ENCODE assay signal across 10 mouse cellular contexts in the genomic region with DNA sequence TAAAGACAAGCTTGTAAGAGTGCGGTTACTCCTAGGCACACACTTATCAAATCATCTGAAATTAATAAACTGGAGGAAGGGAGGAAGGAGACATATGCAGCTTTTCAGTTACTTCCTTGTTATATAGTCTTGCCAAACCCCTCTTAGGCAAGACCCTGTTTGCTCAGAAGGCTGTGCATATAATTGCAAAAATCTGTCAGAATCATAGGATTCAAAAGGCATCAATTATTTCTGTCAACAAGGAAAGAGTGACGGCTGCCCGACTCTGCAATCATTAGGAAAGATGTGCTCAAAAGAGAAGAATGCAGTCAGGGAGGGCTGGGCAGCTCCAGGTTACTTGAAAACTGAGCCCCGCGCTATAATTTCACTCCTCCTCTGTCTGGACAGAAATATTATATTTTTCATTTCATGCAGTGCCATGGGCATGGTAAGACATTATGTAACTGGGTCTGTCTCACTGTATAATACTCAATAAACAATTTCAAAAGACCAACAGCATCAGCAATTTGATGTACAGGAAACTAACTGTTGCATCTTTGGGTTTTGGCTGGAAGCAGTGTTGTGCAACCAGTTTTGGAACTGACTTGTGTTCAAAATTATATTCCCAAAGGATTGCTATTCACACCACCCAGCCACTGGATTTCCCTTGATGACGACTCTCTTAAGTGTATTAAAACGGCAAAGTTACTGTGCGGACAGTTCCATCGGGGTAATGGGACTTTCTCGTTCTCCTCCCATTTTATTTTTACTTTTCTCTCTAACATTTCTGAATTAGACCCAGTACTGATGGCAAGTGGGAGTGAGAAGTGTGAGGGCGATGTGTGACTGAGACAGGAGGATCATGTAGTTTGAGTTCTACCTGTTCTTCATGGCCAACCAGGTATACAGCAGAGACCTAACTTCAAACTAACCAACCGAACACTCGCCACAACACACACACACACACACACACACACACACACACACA. TPM values are rescaled to one million over a fixed set of nuclear protein-coding genes. Genes with fewer than 3 reads are reported as not detected.
DNase-seq lines count a peak whose midpoint lies in the region; ATAC-seq and TF ChIP-seq lines count a peak whose summit lies in the region.
"Had no signal": no experiment of that assay in that cellular context is flagged by ENCODE, and none has a peak within 500 bp of the region (broad histone marks: within the 10 kb centered on the region; RNA-seq: fewer than 3 reads in every experiment).

No protein-coding gene starts in this region.

- H3K27ac ChIP-seq in forebrain, embryonic 12.5 days: no peak overlapping the region
- H3K27ac ChIP-seq in forebrain, embryonic 14.5 days (ENCODE audit: low read depth, low read length): no peak overlapping the region
- H3K27ac ChIP-seq in heart, embryonic 16.5 days (ENCODE audit: low read length): no peak overlapping the region
- no peak overlapping the region for H3K27ac ChIP-seq in midbrain, embryonic 13.5 days

- no peaks in the 10 kb centered on the region for H3K9me3 ChIP-seq in forebrain, embryonic 12.5 days
- H3K9me3 ChIP-seq in forebrain, embryonic 14.5 days (replicated peaks; ENCODE audit: control insufficient read depth, low read length): no peaks in the 10 kb centered on the region
- no peaks in the 10 kb centered on the region for H3K9me3 ChIP-seq in heart, embryonic 16.5 days (replicated peaks; ENCODE audit: control insufficient read depth, low read length)
- no peaks in the 10 kb centered on the region for H3K9me3 ChIP-seq in midbrain, embryonic 13.5 days

- DNase-seq in forebrain, embryonic 14.5 days (ENCODE audit: low spot score): no peak
- peak; percentile 7 to 9 for DNase-seq in lung, adult 18-20 months
- no peak for DNase-seq in lung, adult 2 months
- DNase-seq in left cerebral cortex, postnatal 36 days (ENCODE audit: low spot score in 2 of 2): no peak
- no peak for DNase-seq in urinary bladder, postnatal 14 days (ENCODE audit: low spot score)
- DNase-seq: cerebellum, adult 11 months had no signal

- intact Hi-C loops in left cerebral cortex, postnatal 36 days (cut with DNase I): no loop called here

- peak overlapping the region; percentile 98 for H3K4me2 ChIP-seq in forebrain, embryonic 12.5 days
- no peak overlapping the region for H3K4me2 ChIP-seq in forebrain, embryonic 14.5 days (ENCODE audit: low read length)
- peak overlapping the region; percentile 85 for H3K4me2 ChIP-seq in heart, embryonic 16.5 days (ENCODE audit: low read depth, low read length)
- peak overlapping the region; percentile 98 for H3K4me2 ChIP-seq in midbrain, embryonic 13.5 days (replicated peaks)

- H3K9ac ChIP-seq in forebrain, embryonic 12.5 days: no peak overlapping the region
- H3K9ac ChIP-seq in forebrain, embryonic 14.5 days (ENCODE audit: low read length): no peak overlapping the region
- no peak overlapping the region for H3K9ac ChIP-seq in heart, embryonic 16.5 days (ENCODE audit: low read length)
- H3K9ac ChIP-seq in midbrain, embryonic 13.5 days (replicated peaks): no peak overlapping the region

- no peak overlapping the region for H3K4me3 ChIP-seq in forebrain, embryonic 12.5 days (replicated peaks)
- H3K4me3 ChIP-seq in forebrain, embryonic 14.5 days (ENCODE audit: low read depth, low read length): no peak overlapping the region
- H3K4me3 ChIP-seq in lung, adult 2 months (replicated peaks; ENCODE audit: extremely low read depth, low read depth, low read length): no peak overlapping the region
- H3K4me3 ChIP-seq in heart, embryonic 16.5 days (ENCODE audit: low read length): no peak overlapping the region
- H3K4me3 ChIP-seq in midbrain, embryonic 13.5 days (replicated peaks): no peak overlapping the region

- no peaks in the 10 kb centered on the region for H3K36me3 ChIP-seq in forebrain, embryonic 12.5 days (replicated peaks)
- no peaks in the 10 kb centered on the region for H3K36me3 ChIP-seq in forebrain, embryonic 14.5 days (ENCODE audit: control insufficient read depth, insufficient read depth, low read length)
- no peaks in the 10 kb centered on the region for H3K36me3 ChIP-seq in heart, embryonic 16.5 days (ENCODE audit: control insufficient read depth, insufficient read depth)
- H3K36me3 ChIP-seq in midbrain, embryonic 13.5 days: no peaks in the 10 kb centered on the region

- WGBS in forebrain, embryonic 12.5 days: 80% methylated on average over 13 of the region's 13 CpGs
- 78% methylated on average over 13 of the region's 13 CpGs for WGBS in forebrain, embryonic 14.5 days
- WGBS in lung, adult 2 months: 65% methylated on average over 13 of the region's 13 CpGs
- WGBS in heart, embryonic 16.5 days: 76% methylated on average over 13 of the region's 13 CpGs
- 85% methylated on average over 13 of the region's 13 CpGs for WGBS in midbrain, embryonic 13.5 days

- ATAC-seq in forebrain, embryonic 12.5 days (ENCODE audit: low FRiP score): no peak
- ATAC-seq in forebrain, embryonic 14.5 days: no peak
- no peak for ATAC-seq in heart, embryonic 16.5 days (replicated peaks; ENCODE audit: extremely low read depth, insufficient read depth, low FRiP score)
- ATAC-seq in midbrain, embryonic 13.5 days: no peak

- no peak for TF ChIP-seq POLR2A in lung, adult 2 months (IDR thresholded peaks at IDR 0.05; ENCODE audit: borderline replicate concordance, extremely low read depth, low read depth, low read length)

- peaks cover 20% of the 10 kb centered on the region for H3K27me3 ChIP-seq in forebrain, embryonic 12.5 days
- peaks cover 5% of the 10 kb centered on the region; the same call in 1 of the 2 replicates for H3K27me3 ChIP-seq in forebrain, embryonic 14.5 days (replicated peaks; ENCODE audit: control insufficient read depth, insufficient read depth, low read length)
- no peaks in the 10 kb centered on the region for H3K27me3 ChIP-seq in heart, embryonic 16.5 days (ENCODE audit: control insufficient read depth, insufficient read depth, low read length)
- peaks cover 25% of the 10 kb centered on the region for H3K27me3 ChIP-seq in midbrain, embryonic 13.5 days

- no peak for TF ChIP-seq CTCF in lung, adult 2 months (IDR thresholded peaks at IDR 0.05; ENCODE audit: insufficient read depth, low read length)

- H3K4me1 ChIP-seq in forebrain, embryonic 12.5 days: peaks cover 16% of the 10 kb centered on the region
- peaks cover 6% of the 10 kb centered on the region for H3K4me1 ChIP-seq in forebrain, embryonic 14.5 days (ENCODE audit: control insufficient read depth, insufficient read depth, low read length)
- H3K4me1 ChIP-seq in lung, adult 2 months (ENCODE audit: control insufficient read depth, insufficient read depth, low read length): peaks cover 6% of the 10 kb centered on the region
- H3K4me1 ChIP-seq in heart, embryonic 16.5 days (ENCODE audit: control insufficient read depth, insufficient read depth, low read length): peaks cover 12% of the 10 kb centered on the region
- H3K4me1 ChIP-seq in midbrain, embryonic 13.5 days (replicated peaks): peaks cover 13% of the 10 kb centered on the region

RNA-seq across cellular contexts. Expression of gene Pld1, which starts 1.1 kb away (rescaled TPM):
- polyA plus RNA-seq in forebrain, embryonic 12.5 days (2016; fragmentation: Nextera tagmentation; extraction: Ambion mirVana): 4.1 TPM in 2 replicates
- 2.0 and 2.5 TPM in 2 replicates for polyA plus RNA-seq in forebrain, embryonic 14.5 days (2014; fragmentation: Nextera tagmentation; extraction: Ambion mirVana)
- polyA plus RNA-seq in lung, adult 2 months (2012; rRNA removed): 5.9 and 9.0 TPM in 2 replicates
- polyA plus RNA-seq in heart, embryonic 16.5 days (2015; fragmentation: Nextera tagmentation; extraction: Ambion mirVana): 7.8 and 8.3 TPM in 2 replicates
- 3.4 and 3.5 TPM in 2 replicates for polyA plus RNA-seq in midbrain, embryonic 13.5 days (2015; fragmentation: Nextera tagmentation; extraction: Ambion mirVana)
- total RNA-seq in left cerebral cortex, postnatal 36 days (2021): 10 to 100 TPM in 1 of 2 experiments, 1 to 10 TPM in 1; 6.9 to 13.7 TPM

RNA-seq across cellular contexts. Expression of gene Tmem212, which starts 41.3 kb away (rescaled TPM):
- not detected in 2 replicates for polyA plus RNA-seq in forebrain, embryonic 12.5 days (2016; fragmentation: Nextera tagmentation; extraction: Ambion mirVana)
- polyA plus RNA-seq in forebrain, embryonic 14.5 days (2014; fragmentation: Nextera tagmentation; extraction: Ambion mirVana): not detected in 2 replicates
- polyA plus RNA-seq in lung, adult 2 months (2012; rRNA removed): 68.4 and 95.7 TPM in 2 replicates
- 0.72 TPM in 1 of 2 replicates, not detected in the other for polyA plus RNA-seq in heart, embryonic 16.5 days (2015; fragmentation: Nextera tagmentation; extraction: Ambion mirVana)
- polyA plus RNA-seq in midbrain, embryonic 13.5 days (2015; fragmentation: Nextera tagmentation; extraction: Ambion mirVana): not detected in 2 replicates
- total RNA-seq in left cerebral cortex, postnatal 36 days (2021): under 1 TPM in 1 of 2 experiments, not detected in 1; 0.79 TPM
- total RNA-seq: monocyte, adult 5-6 weeks had no signal

Comparison
In these comparisons a context has a peak if more than half of its experiments do, and no peak if none do; other contexts are left out.
1. DNase-seq: peak in lung, adult 18-20 months (2 of 2); none in forebrain, embryonic 14.5 days (single experiment), lung, adult 2 months (single experiment), left cerebral cortex, postnatal 36 days (0 of 2) and urinary bladder, postnatal 14 days (single experiment).
2. RNA of gene Tmem212, which starts 41.3 kb away (polyA plus RNA-seq): 68.4 to 95.7 TPM in lung, adult 2 months; 0.72 TPM in heart, embryonic 16.5 days, not detected in forebrain, embryonic 12.5 days, not detected in forebrain, embryonic 14.5 days and not detected in midbrain, embryonic 13.5 days; every median in the first group is over 10 times any median in the second.